Mouse (Mus musculus): ENCODE data around the gene Cbfa2t2. TPM values are rescaled to one million over a fixed set of nuclear protein-coding genes. Genes with fewer than 3 reads are reported as not detected.

The Cbfa2t2 gene
- polyA plus RNA-seq, 1 experiment = 8.5 TPM

DNA sequence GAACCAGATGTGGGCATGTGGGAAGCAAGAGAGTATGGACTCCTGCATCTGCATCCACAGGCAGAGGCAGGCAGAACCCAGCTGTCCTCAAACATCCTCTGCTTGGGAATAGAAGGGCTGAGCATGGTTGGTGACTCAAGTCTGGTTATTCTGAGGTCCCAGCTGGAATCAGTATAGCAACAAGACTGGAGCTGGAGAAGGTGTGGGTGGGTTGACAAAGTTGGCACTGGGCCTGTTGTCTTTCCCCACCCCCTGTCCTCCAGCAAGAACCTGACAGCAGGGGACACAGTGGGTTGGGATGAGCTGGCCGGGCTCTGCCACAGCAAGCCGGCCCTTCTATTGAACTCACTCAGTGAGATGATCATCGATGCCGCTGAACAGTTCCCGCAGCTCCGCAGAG lies 119.0 kb downstream of the Cbfa2t2 start:
- no peak overlapping the region for H3ac ChIP-seq (ENCODE audit: control insufficient read depth, insufficient read length, low read depth)
- no peak overlapping the region for H3K4me3 ChIP-seq (ENCODE audit: insufficient read depth, poor library complexity, severe bottlenecking)
- H3K79me3 ChIP-seq (ENCODE audit: low read depth) = no peaks in the 10 kb centered on the region
- H3K36me3 ChIP-seq (ENCODE audit: control insufficient read depth, insufficient read depth) = peaks cover under 1% of the 10 kb centered on the region
- no peaks in the 10 kb centered on the region for H3K79me2 ChIP-seq (ENCODE audit: control insufficient read depth, insufficient read depth)
- no peak for TF ChIP-seq CEBPB (IDR thresholded peaks at IDR 0.05; ENCODE audit: low read depth)
- no peak for TF ChIP-seq USF1 (IDR thresholded peaks at IDR 0.05; ENCODE audit: low read depth)
- TF ChIP-seq MAX (IDR thresholded peaks at IDR 0.05) = no peak
- no peaks in the 10 kb centered on the region for H3K27me3 ChIP-seq (ENCODE audit: control insufficient read depth, insufficient read depth, insufficient read length)

DNA sequence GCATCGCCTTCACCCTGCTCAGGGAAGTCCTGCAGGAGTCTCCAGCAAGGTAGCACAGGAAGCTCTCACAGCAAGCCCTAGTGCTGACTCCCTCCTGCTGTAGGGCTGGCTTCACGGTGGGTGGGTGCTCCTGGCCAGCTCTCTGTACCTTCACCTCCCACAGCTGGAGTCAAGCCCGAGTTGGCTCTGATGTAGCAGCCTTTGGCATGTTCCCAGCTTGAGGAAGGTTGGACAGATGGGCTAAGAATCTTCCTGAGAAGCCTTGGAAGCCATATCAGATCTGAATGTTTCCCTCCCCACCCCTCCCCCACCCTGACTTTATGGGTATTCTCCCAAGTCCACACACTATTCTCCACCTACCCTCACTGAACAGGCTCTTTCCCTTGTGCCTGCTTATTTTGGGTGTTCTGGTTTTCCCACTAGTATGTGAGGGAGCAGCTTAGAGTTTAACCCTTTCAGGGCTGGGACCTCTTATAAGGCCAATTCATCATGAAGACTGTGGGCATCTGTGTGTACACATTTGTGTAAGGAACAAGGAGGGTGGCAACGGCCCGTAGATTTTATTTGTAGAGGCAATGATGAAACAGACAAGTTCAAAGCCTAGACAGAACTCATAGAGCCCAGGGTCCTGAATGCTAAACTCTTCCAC lies 121.0 kb downstream of the Cbfa2t2 start:
- Histone ChIP-seq H3K4me3 (ENCODE audit: insufficient read depth, poor library complexity, severe bottlenecking) (no peak overlapping the region), H3K27me3 (ENCODE audit: control insufficient read depth, insufficient read depth, insufficient read length) (no peaks in the 10 kb centered on the region), H3K79me3 (ENCODE audit: low read depth) (no peaks in the 10 kb centered on the region), H3K36me3 (ENCODE audit: control insufficient read depth, insufficient read depth) (peaks cover 20% of the 10 kb centered on the region), H3K79me2 (ENCODE audit: control insufficient read depth, insufficient read depth) (no peaks in the 10 kb centered on the region), H3ac (ENCODE audit: control insufficient read depth, insufficient read length, low read depth) (no peak overlapping the region)
- TF ChIP-seq CTCF (IDR thresholded peaks at IDR 0.05; ENCODE audit: control insufficient read depth, insufficient read depth, insufficient read length) (no peak), MYOD1 (IDR thresholded peaks at IDR 0.05; ENCODE audit: control insufficient read depth, insufficient read length, low read depth) (no peak), MYOG (IDR thresholded peaks at IDR 0.05; ENCODE audit: control insufficient read depth, extremely low read depth, insufficient read length) (no peak), CEBPB (IDR thresholded peaks at IDR 0.05; ENCODE audit: low read depth) (no peak), USF1 (IDR thresholded peaks at IDR 0.05; ENCODE audit: low read depth) (no peak), FOSL1 (IDR thresholded peaks at IDR 0.05; ENCODE audit: insufficient read depth, low read length, poor library complexity, severe bottlenecking) (no peak), MAX (IDR thresholded peaks at IDR 0.05) (no peak)

DNA sequence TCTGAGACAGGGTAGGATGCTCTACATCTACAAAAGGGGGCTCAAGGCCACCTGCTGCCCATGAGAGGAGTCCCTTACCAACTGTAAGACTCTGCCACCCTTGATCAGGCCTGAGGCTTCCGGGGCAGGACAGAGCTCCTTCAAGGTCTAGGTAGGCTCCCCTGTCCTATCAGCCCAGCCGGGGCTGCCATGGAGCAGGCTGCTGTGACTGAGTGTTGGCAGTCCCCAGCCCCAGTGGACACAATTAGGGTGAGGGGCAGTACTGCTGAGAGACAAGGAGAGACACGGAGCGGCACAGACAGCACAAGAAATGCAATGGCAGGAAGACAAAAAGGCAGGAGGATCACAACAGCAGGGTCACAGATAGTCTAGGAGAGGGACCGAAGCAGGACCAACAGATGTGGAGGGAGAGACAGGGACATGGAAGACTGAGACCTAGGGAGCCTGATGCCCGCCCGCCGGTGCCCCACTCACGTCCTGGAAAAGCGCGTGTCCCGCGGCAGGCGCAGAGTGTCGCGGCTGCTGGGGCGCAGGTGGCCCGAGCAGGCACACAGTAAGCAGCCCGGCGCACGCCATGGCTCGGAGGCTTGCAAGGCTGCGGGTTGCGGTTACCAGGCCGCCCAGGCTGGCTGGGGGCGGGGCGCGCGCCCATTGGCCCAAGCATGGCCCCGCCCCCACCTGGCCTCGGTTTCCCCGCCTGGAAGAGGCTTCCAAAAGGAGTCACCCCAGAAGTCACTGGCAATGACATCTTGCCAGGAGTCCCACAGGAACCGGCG lies 122.2 kb downstream of the Cbfa2t2 start, which contains the start of gene Necab3:
Necab3 (minus strand) TSS at position 627 of the 776 bp plus-strand sequence.
- Histone ChIP-seq H3K79me2 (ENCODE audit: control insufficient read depth, insufficient read depth) (no peaks in the 10 kb centered on the region), H3K79me3 (ENCODE audit: low read depth) (no peaks in the 10 kb centered on the region), H3K4me3 (ENCODE audit: insufficient read depth, poor library complexity, severe bottlenecking) (no peak within 1 kb of the TSS), H3K36me3 (ENCODE audit: control insufficient read depth, insufficient read depth) (peaks cover 28% of the 10 kb centered on the region), H3ac (ENCODE audit: control insufficient read depth, insufficient read length, low read depth) (no peak within 1 kb of the TSS), H3K27me3 (ENCODE audit: control insufficient read depth, insufficient read depth, insufficient read length) (no peaks in the 10 kb centered on the region)
- TF ChIP-seq FOSL1 (IDR thresholded peaks at IDR 0.05; ENCODE audit: insufficient read depth, low read length, poor library complexity, severe bottlenecking) (no peak), CTCF (IDR thresholded peaks at IDR 0.05; ENCODE audit: control insufficient read depth, insufficient read depth, insufficient read length) (no peak), MYOG (IDR thresholded peaks at IDR 0.05; ENCODE audit: control insufficient read depth, extremely low read depth, insufficient read length) (no peak), USF1 (IDR thresholded peaks at IDR 0.05; ENCODE audit: low read depth) (no peak), MAX (IDR thresholded peaks at IDR 0.05) (no peak)

DNA sequence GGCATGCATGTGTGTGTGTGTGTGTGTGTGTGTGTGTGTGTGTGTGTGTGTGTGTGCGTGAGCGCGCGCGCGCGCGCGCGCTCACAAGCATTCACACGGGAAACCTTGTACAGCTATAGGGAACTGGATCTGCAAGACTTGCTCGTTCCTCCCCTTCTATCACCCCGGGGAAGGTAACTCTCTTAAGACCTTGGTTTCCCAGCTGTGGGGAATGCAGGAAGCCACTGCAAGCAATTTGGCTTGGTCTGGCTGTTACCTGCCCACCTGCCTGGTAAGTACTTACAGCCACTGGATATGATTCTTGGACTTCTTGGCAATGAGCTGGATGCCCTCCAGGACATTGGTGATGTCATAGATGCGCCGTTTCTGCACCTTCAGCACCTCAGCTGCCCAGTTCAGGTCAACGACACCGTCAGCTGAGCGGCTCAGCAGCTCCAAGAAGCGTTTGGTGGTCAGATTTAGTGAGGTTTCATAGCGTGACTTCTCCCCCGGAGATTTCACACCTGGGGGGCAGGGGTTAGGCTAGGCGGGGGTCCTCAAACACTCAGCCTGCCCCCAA lies 127.4 kb downstream of the Cbfa2t2 start:
- Histone ChIP-seq H3K79me2 (ENCODE audit: control insufficient read depth, insufficient read depth) (peaks cover 42% of the 10 kb centered on the region), H3K27me3 (ENCODE audit: control insufficient read depth, insufficient read depth, insufficient read length) (no peaks in the 10 kb centered on the region)

DNA sequence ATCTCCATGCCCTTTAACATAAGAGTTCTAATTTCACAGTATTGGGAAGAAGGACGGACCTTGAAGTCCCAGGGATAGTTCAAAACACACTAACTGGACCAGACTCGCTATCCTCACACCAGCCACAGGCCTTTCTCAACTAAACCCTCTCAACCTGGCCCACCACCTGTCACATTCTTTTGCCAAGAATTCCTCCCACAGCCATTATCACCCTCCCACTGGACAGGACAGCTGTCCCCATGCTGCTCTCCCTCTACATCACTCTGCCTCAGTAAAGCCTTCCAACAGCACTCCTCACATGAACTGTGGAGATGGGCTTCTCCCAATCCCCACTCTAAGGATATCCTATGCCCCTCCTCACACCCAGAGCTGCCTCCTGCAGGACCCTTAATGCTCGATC lies 129.3 kb downstream of the Cbfa2t2 start:
- no peak overlapping the region for H3ac ChIP-seq (ENCODE audit: control insufficient read depth, insufficient read length, low read depth)
- H3K36me3 ChIP-seq (ENCODE audit: control insufficient read depth, insufficient read depth) = peaks cover 31% of the 10 kb centered on the region
- TF ChIP-seq USF1 (IDR thresholded peaks at IDR 0.05; ENCODE audit: low read depth) (no peak), MAX (IDR thresholded peaks at IDR 0.05) (no peak), MYOD1 (IDR thresholded peaks at IDR 0.05; ENCODE audit: control insufficient read depth, insufficient read length, low read depth) (peak; percentile 10)
- H3K79me3 ChIP-seq (ENCODE audit: low read depth) = peaks cover 19% of the 10 kb centered on the region
- no peak overlapping the region for H3K4me3 ChIP-seq (ENCODE audit: insufficient read depth, poor library complexity, severe bottlenecking)
- H3K27me3 ChIP-seq (ENCODE audit: control insufficient read depth, insufficient read depth, insufficient read length) = no peaks in the 10 kb centered on the region
- peaks cover 48% of the 10 kb centered on the region for H3K79me2 ChIP-seq (ENCODE audit: control insufficient read depth, insufficient read depth)

More for the DNA sequence above, 127.4 kb downstream of the Cbfa2t2 start:
- Histone ChIP-seq H3K4me3 (ENCODE audit: insufficient read depth, poor library complexity, severe bottlenecking) (no peak overlapping the region), H3K36me3 (ENCODE audit: control insufficient read depth, insufficient read depth) (peaks cover 35% of the 10 kb centered on the region), H3K79me3 (ENCODE audit: low read depth) (peaks cover 17% of the 10 kb centered on the region), H3ac (ENCODE audit: control insufficient read depth, insufficient read length, low read depth) (no peak overlapping the region)
- TF ChIP-seq MYOD1 (IDR thresholded peaks at IDR 0.05; ENCODE audit: control insufficient read depth, insufficient read length, low read depth) (no peak), MYOG (IDR thresholded peaks at IDR 0.05; ENCODE audit: control insufficient read depth, extremely low read depth, insufficient read length) (no peak), USF1 (IDR thresholded peaks at IDR 0.05; ENCODE audit: low read depth) (no peak), CTCF (IDR thresholded peaks at IDR 0.05; ENCODE audit: control insufficient read depth, insufficient read depth, insufficient read length) (no peak), MAX (IDR thresholded peaks at IDR 0.05) (no peak), CEBPB (IDR thresholded peaks at IDR 0.05; ENCODE audit: low read depth) (no peak), FOSL1 (IDR thresholded peaks at IDR 0.05; ENCODE audit: insufficient read depth, low read length, poor library complexity, severe bottlenecking) (no peak)

Data from C2C12 (cell line).